22 mouse cellular contexts compared by ENCODE assay signal in the genomic region with DNA sequence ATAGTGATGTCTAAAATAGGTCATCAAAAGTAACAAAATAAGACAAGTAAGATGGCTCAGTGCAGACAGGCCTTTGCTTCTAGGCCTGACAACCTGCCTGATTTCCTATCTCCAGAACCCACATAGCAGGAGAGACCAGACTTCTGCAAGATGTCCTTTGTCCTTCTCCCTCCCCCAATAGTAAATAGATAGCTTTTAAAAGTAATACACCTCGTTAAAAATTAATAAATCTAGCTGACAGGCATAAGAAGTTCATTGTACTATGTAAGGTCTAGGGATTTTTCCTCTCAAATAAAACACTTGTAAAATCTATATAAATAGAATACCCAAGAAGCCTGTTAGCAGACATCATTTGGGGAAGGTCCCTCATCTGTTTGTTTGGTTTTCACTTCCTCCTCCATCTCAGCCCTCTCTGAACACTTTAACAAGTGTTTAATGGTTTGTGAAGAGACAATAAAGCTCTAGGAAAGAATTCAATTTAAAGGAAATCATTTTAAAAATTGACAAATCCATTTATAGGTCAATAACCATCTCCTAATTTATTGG.
"Had no signal": no experiment of that assay in that cellular context is flagged by ENCODE, and none has a peak within 500 bp of the region (broad histone marks: within the 10 kb centered on the region; RNA-seq: fewer than 3 reads in every experiment).

No protein-coding gene starts in this region.

- H3K9ac ChIP-seq: limb, embryonic 13.5 days; liver, embryonic 14.5 days; liver, postnatal 0 days; lung, embryonic 14.5 days; midbrain, embryonic 13.5 days; neural tube, embryonic 13.5 days; stomach, embryonic 15.5 days had no signal

- H3K4me1 ChIP-seq: limb, embryonic 10.5 days; midbrain, embryonic 13.5 days; neural tube, embryonic 13.5 days; stomach, embryonic 15.5 days had no signal

- DNase-seq: kidney, adult 2 months; kidney, postnatal 25 days; layer of hippocampus, adult 9-11 months; liver; liver, postnatal 0 days; lung, embryonic 14.5 days; retina, postnatal 1 day; right cerebral cortex, postnatal 25 days; spleen, adult 18-20 months; thymus, postnatal 25 days had no signal

- ATAC-seq: liver, postnatal 0 days; lung, postnatal 0 days; midbrain, embryonic 13.5 days; midbrain, embryonic 16.5 days had no signal

- H3K9me3 ChIP-seq: limb, embryonic 10.5 days; limb, embryonic 13.5 days; midbrain, embryonic 13.5 days; neural tube, embryonic 13.5 days; stomach, embryonic 15.5 days had no signal

- H3K4me2 ChIP-seq: limb, embryonic 13.5 days; lung, embryonic 14.5 days; midbrain, embryonic 13.5 days; neural tube, embryonic 13.5 days; stomach, embryonic 15.5 days had no signal

- H3K27me3 ChIP-seq: midbrain, embryonic 13.5 days; neural tube, embryonic 13.5 days; stomach, embryonic 15.5 days had no signal

- H3K27ac ChIP-seq: kidney, postnatal 0 days; layer of hippocampus, adult 2 months; limb, embryonic 10.5 days; liver, embryonic 14.5 days; macrophage; midbrain, embryonic 13.5 days; neural tube, embryonic 13.5 days; stomach, embryonic 15.5 days had no signal

- H3K4me3 ChIP-seq: layer of hippocampus, adult 2 months; limb, embryonic 10.5 days; limb, embryonic 13.5 days; midbrain, embryonic 13.5 days; myocyte; neural tube, embryonic 13.5 days; stomach, embryonic 15.5 days had no signal

- H3K36me3 ChIP-seq: limb, embryonic 10.5 days; limb, embryonic 13.5 days; midbrain, embryonic 13.5 days; neural tube, embryonic 13.5 days; stomach, embryonic 15.5 days had no signal
